Mouse (Mus musculus): ENCODE data around the gene Serpinb8. TPM values are rescaled to one million over a fixed set of nuclear protein-coding genes. Genes with fewer than 3 reads are reported as not detected.

The Serpinb8 gene
- 0.12 and 0.19 TPM in 2 replicates for polyA plus RNA-seq (2015; fragmentation: Nextera tagmentation; extraction: Ambion mirVana)

DNA sequence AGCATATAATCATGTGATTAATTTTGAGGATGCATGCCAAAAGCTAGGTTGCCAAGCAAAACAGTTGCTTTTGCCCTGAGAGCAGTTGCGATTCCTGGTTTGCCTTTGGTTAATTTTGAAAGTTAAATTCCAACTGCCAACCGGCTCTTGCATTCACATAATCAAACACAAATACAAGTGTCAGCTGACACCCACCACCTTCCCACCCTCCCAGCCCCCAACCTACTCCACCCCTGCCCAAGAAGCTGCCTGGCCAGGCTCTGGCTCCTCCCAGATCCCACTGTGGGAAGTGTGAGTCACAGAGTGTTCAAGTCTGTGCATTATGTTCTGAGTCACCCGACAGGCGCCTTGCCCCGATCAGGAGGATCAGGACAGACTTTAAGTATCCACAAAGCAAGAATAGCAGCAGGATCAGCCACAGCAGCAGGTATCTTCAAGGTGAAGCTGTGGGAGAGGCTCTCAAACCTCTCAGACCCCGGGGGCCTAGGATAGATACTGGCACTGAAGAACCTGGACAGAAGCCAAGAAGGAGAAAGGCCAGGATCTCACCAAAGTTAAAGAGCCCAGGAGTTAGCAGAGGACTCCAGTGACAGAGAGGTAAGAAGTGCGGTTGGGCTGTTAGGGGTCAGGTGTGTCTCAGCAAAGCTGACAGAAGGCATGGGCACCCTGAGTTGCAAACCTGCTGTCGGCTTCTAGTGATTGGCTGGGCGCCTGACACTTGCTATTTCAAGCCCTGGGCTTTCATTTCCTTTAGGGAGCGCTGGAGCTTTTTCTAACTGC is at the start of gene Serpinb8:
Serpinb8 (plus strand) TSS at position 316 of the 780 bp plus-strand sequence.
- Histone ChIP-seq H3K27ac (ENCODE audit: low read depth) (no peak within 1 kb of the TSS), H3K4me3 (ENCODE audit: low read depth, low read length) (no peak within 1 kb of the TSS), H3K9me3 (ENCODE audit: low read length) (no peaks in the 10 kb centered on the region), H3K27me3 (ENCODE audit: insufficient read depth, low read length) (no peaks in the 10 kb centered on the region), H3K9ac (replicated peaks) (no peak within 1 kb of the TSS), H3K36me3 (replicated peaks; ENCODE audit: insufficient read depth, low read length) (no peaks in the 10 kb centered on the region), H3K4me1 (ENCODE audit: insufficient read depth) (no peaks in the 10 kb centered on the region), H3K4me2 (ENCODE audit: low read depth, low read length) (peak within 1 kb of the TSS; percentile 48)
- TF ChIP-seq CTCF (IDR thresholded peaks at IDR 0.05; ENCODE audit: low read depth) (no peak), EP300 (IDR thresholded peaks at IDR 0.05; ENCODE audit: low read depth) (no peak)
- DNase-seq (peak; percentile 18), ATAC-seq (peak; percentile 44; the same call in 1 of the 2 replicates)
- WGBS (ENCODE audit: insufficient replicate concordance) = 33% methylated on average over 10 of the region's 10 CpGs

DNA sequence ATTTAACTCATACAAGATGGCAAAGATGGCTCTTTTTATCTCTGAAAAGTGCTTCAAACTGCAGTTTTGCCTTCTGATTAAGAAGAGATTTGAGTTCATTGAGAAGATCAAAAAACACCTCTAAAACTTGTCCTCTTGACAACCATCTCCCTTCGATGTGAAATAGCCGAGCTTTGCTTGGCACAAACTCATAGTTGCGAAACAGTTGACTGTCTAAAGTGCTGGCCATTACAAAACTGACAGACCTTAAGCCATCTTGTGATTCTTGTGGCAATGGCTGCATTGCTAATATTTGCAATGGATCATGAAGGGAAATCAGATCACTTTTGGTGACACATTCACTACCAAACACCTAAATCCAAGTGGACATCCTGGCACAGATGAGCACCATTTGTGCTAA is 30.3 kb upstream of the Serpinb8 start:
- H3K27ac ChIP-seq (ENCODE audit: low read depth) = no peak overlapping the region
- no peaks in the 10 kb centered on the region for H3K36me3 ChIP-seq (replicated peaks; ENCODE audit: insufficient read depth, low read length)
- H3K4me1 ChIP-seq (ENCODE audit: insufficient read depth) = no peaks in the 10 kb centered on the region
- H3K9me3 ChIP-seq (ENCODE audit: low read length) = no peaks in the 10 kb centered on the region
- TF ChIP-seq CTCF (IDR thresholded peaks at IDR 0.05; ENCODE audit: low read depth) (no peak), EP300 (IDR thresholded peaks at IDR 0.05; ENCODE audit: low read depth) (no peak)
- DNase-seq (no peak), ATAC-seq (no peak)
- no peak overlapping the region for H3K4me2 ChIP-seq (ENCODE audit: low read depth, low read length)
- no peak overlapping the region for H3K4me3 ChIP-seq (ENCODE audit: low read depth, low read length)
- H3K9ac ChIP-seq (replicated peaks) = no peak overlapping the region
- 66% methylated on average over 3 of the region's 3 CpGs for WGBS (ENCODE audit: insufficient replicate concordance)
- H3K27me3 ChIP-seq (ENCODE audit: insufficient read depth, low read length) = no peaks in the 10 kb centered on the region

DNA sequence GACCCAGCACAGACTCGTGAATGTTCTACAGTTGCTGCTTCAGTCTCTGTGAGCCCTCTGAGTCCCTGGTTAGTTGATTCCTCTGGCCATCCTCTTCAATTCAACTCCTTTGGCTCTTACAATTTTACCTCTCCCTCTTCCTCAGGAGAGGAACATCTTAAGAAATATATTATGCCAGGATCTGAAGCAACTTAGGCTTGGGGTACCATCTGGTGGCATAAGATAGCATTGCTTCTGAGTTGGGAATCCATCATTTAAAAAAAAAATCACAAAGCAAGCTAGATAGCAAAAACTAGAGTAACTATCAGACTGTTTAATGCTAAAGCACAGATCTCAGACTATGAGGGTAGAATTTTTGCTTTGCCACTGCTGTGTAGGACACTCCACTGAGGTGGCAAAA is 27.7 kb upstream of the Serpinb8 start:
- no peak for DNase-seq
- H3K27me3 ChIP-seq (ENCODE audit: insufficient read depth, low read length) = no peaks in the 10 kb centered on the region
- no peaks in the 10 kb centered on the region for H3K36me3 ChIP-seq (replicated peaks; ENCODE audit: insufficient read depth, low read length)
- no peak overlapping the region for H3K4me2 ChIP-seq (ENCODE audit: low read depth, low read length)
- 52% methylated on average over 1 of the region's 1 CpGs for WGBS (ENCODE audit: insufficient replicate concordance)
- H3K9ac ChIP-seq (replicated peaks) = no peak overlapping the region
- no peak for ATAC-seq
- H3K9me3 ChIP-seq (ENCODE audit: low read length) = no peaks in the 10 kb centered on the region
- TF ChIP-seq EP300 (IDR thresholded peaks at IDR 0.05; ENCODE audit: low read depth) = no peak
- peak; percentile 36 for TF ChIP-seq CTCF (IDR thresholded peaks at IDR 0.05; ENCODE audit: low read depth)
- no peaks in the 10 kb centered on the region for H3K4me1 ChIP-seq (ENCODE audit: insufficient read depth)
- no peak overlapping the region for H3K4me3 ChIP-seq (ENCODE audit: low read depth, low read length)
- H3K27ac ChIP-seq (ENCODE audit: low read depth) = no peak overlapping the region

DNA sequence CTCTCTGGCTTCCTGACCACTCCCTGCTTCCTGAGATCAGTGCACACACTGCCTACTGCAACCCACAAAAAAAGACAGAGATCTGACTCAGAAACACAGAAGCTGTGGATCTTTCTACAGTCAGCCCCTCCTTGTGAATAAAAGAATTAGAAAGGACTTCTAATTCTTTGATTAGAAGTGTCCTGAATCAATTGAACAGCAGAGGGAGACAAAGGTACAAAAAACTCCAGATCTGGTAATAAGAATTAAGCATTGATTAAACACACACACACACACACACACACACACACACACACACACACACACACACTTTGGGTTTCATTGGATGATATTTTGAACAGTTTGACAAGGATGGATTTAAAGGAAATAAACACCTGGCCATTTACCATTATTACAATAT is 24.2 kb upstream of the Serpinb8 start:
- no peak overlapping the region for H3K4me3 ChIP-seq (ENCODE audit: low read depth, low read length)
- no peak overlapping the region for H3K27ac ChIP-seq (ENCODE audit: low read depth)
- H3K9me3 ChIP-seq (ENCODE audit: low read length) = no peaks in the 10 kb centered on the region
- H3K4me2 ChIP-seq (ENCODE audit: low read depth, low read length) = no peak overlapping the region
- ATAC-seq (no peak), DNase-seq (no peak)
- no peaks in the 10 kb centered on the region for H3K4me1 ChIP-seq (ENCODE audit: insufficient read depth)
- TF ChIP-seq EP300 (IDR thresholded peaks at IDR 0.05; ENCODE audit: low read depth) (no peak), CTCF (IDR thresholded peaks at IDR 0.05; ENCODE audit: low read depth) (peak; percentile 17; the same call in 1 of the 2 replicates)
- no peaks in the 10 kb centered on the region for H3K36me3 ChIP-seq (replicated peaks; ENCODE audit: insufficient read depth, low read length)
- no peaks in the 10 kb centered on the region for H3K27me3 ChIP-seq (ENCODE audit: insufficient read depth, low read length)
- H3K9ac ChIP-seq (replicated peaks) = no peak overlapping the region

DNA sequence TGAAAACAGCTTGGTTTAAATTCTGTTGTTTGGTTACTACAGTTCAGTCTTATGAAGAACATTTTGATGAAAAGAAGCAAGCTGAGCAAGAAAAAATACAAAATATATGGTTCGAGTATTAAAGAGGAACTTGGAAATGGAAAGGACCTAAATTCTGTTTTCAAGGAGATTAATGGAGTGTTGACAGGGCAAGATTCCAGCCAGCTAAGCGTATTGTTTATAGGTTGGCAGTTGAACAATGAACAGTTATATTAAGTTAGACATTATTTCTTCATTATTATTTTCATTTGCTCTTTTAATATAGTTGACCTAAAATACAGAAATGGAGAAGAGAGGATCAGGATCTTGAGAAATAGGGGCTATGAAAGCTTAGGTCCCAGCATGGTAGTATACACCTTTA is 13.7 kb upstream of the Serpinb8 start:
- WGBS (ENCODE audit: insufficient replicate concordance) = 59% methylated on average over 2 of the region's 2 CpGs

DNA sequence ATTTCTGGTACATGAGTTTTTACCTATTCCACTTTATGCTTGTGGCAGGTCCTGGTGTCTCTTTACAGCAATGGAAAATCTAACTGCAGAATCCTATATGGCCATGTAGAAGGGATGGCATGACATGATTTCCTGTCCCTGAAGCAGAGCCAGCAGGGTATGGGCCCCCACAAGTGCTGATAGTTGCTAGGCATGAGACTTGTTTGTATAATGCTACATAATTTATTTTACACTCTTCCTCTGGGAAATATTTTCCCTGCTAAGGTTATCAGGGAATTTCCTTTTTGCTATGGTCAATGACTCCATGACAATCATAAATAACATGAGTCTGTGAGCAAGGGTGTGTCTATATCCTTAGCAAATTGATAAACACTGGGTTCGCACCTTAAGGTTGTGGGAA is 12.3 kb upstream of the Serpinb8 start:
- Histone ChIP-seq H3K36me3 (replicated peaks; ENCODE audit: insufficient read depth, low read length) (no peaks in the 10 kb centered on the region), H3K4me1 (ENCODE audit: insufficient read depth) (no peaks in the 10 kb centered on the region), H3K9me3 (ENCODE audit: low read length) (no peaks in the 10 kb centered on the region), H3K4me2 (ENCODE audit: low read depth, low read length) (no peak overlapping the region), H3K27me3 (ENCODE audit: insufficient read depth, low read length) (no peaks in the 10 kb centered on the region), H3K27ac (ENCODE audit: low read depth) (no peak overlapping the region), H3K9ac (replicated peaks) (no peak overlapping the region), H3K4me3 (ENCODE audit: low read depth, low read length) (no peak overlapping the region)
- DNase-seq = no peak
- no peak for ATAC-seq
- 65% methylated on average over 1 of the region's 1 CpGs for WGBS (ENCODE audit: insufficient replicate concordance)
- TF ChIP-seq EP300 (IDR thresholded peaks at IDR 0.05; ENCODE audit: low read depth) (no peak), CTCF (IDR thresholded peaks at IDR 0.05; ENCODE audit: low read depth) (no peak)

More for the DNA sequence above, 13.7 kb upstream of the Serpinb8 start:
- TF ChIP-seq CTCF (IDR thresholded peaks at IDR 0.05; ENCODE audit: low read depth) (no peak), EP300 (IDR thresholded peaks at IDR 0.05; ENCODE audit: low read depth) (no peak)
- Histone ChIP-seq H3K4me2 (ENCODE audit: low read depth, low read length) (no peak overlapping the region), H3K36me3 (replicated peaks; ENCODE audit: insufficient read depth, low read length) (no peaks in the 10 kb centered on the region), H3K9me3 (ENCODE audit: low read length) (no peaks in the 10 kb centered on the region), H3K4me3 (ENCODE audit: low read depth, low read length) (no peak overlapping the region), H3K27me3 (ENCODE audit: insufficient read depth, low read length) (no peaks in the 10 kb centered on the region), H3K4me1 (ENCODE audit: insufficient read depth) (no peaks in the 10 kb centered on the region), H3K9ac (replicated peaks) (no peak overlapping the region), H3K27ac (ENCODE audit: low read depth) (no peak overlapping the region)
- ATAC-seq (no peak), DNase-seq (no peak)
